Mouse (Mus musculus) myocyte (in vitro differentiated cells): ENCODE measurements around the gene Meis2. TPM values are rescaled to one million over a fixed set of nuclear protein-coding genes. Genes with fewer than 3 reads are reported as not detected.

Source experiments
- H3K27me3 ChIP-seq: one replicate; pipeline ENCODE4 v1.6.1; 2011; ENCODE audit not compliant: control insufficient read depth, insufficient read depth, insufficient read length
- H3K36me3 ChIP-seq: one replicate; pipeline ENCODE4 v1.6.1; 2011; ENCODE audit not compliant: control insufficient read depth, insufficient read depth
- H3K4me2 ChIP-seq: one replicate; pipeline ENCODE4 v1.6.1; 2011; ENCODE audit warnings: low read depth, control low read depth
- H3K4me3 ChIP-seq: one replicate; pipeline ENCODE4 v1.5.1; 2011; ENCODE audit warnings: mild to moderate bottlenecking, control low read depth, moderate library complexity
- H3K79me2 ChIP-seq: one replicate; pipeline ENCODE4 v1.6.1; 2011; ENCODE audit not compliant: control insufficient read depth, insufficient read depth
- H3ac ChIP-seq: one replicate; pipeline ENCODE4 v1.6.1; 2011; ENCODE audit not compliant: control insufficient read depth, insufficient read length
- CEBPB ChIP-seq: IDR thresholded peaks from 2 replicates; pipeline ENCODE4 v1.6.1; 2011; ENCODE audit warnings: mild to moderate bottlenecking, moderate library complexity; ENCODE audit not compliant: poor library complexity, insufficient read depth, severe bottlenecking
- E2F4 ChIP-seq: IDR thresholded peaks from one replicate; pipeline ENCODE4 v1.6.1; 2011; ENCODE audit warnings: mild to moderate bottlenecking, control low read depth, moderate library complexity; ENCODE audit not compliant: insufficient read depth
- MAX ChIP-seq: IDR thresholded peaks from one replicate; pipeline ENCODE4 v1.6.1; 2011; ENCODE audit warnings: low read depth, mild to moderate bottlenecking, control low read depth
- MYOD1 ChIP-seq, 3 experiments: IDR thresholded peaks; one replicate each; pipeline ENCODE4 v1.6.1; 2011; ENCODE audit warnings: control low read depth in 2 of 3, low read depth in 2 of 3, mild to moderate bottlenecking in 2 of 3, moderate library complexity in 1 of 3; ENCODE audit not compliant: insufficient read length in 2 of 3, control insufficient read depth in 1 of 3
- MYOG ChIP-seq, 3 experiments: IDR thresholded peaks; one replicate each; pipeline ENCODE4 v1.6.1; 2011; ENCODE audit warnings: control low read depth in 2 of 3, low read depth in 2 of 3, mild to moderate bottlenecking in 2 of 3; ENCODE audit not compliant: insufficient read length in 2 of 3, control insufficient read depth in 1 of 3, insufficient read depth in 1 of 3
- POLR2A ChIP-seq: IDR thresholded peaks from one replicate; pipeline ENCODE4 v1.6.1; 2011; ENCODE audit warnings: low read depth, mild to moderate bottlenecking, control low read depth, moderate library complexity; ENCODE audit not compliant: insufficient read length
- POLR2AphosphoS2 ChIP-seq: IDR thresholded peaks from one replicate; pipeline ENCODE4 v1.6.1; 2011; ENCODE audit warnings: low read depth, control low read depth; ENCODE audit not compliant: insufficient read length
- REST ChIP-seq: IDR thresholded peaks from one replicate; pipeline ENCODE4 v1.6.1; 2011; ENCODE audit warnings: mild to moderate bottlenecking, control low read depth, moderate library complexity; ENCODE audit not compliant: insufficient read depth, insufficient read length
- SRF ChIP-seq: IDR thresholded peaks from one replicate; pipeline ENCODE4 v1.6.1; 2011; ENCODE audit warnings: low read depth; ENCODE audit not compliant: control insufficient read depth, insufficient read length
- TCF12 ChIP-seq: IDR thresholded peaks from one replicate; pipeline ENCODE4 v1.6.1; 2011; ENCODE audit warnings: mild to moderate bottlenecking, control low read depth; ENCODE audit not compliant: poor library complexity, insufficient read depth, severe bottlenecking
- TCF3 ChIP-seq: IDR thresholded peaks from one replicate; pipeline ENCODE4 v1.6.1; 2011; ENCODE audit warnings: low read depth, control low read depth; ENCODE audit not compliant: insufficient read length
- USF1 ChIP-seq: IDR thresholded peaks from one replicate; pipeline ENCODE4 v1.6.1; 2011; ENCODE audit warnings: low read depth, mild to moderate bottlenecking, control low read depth, moderate library complexity
- polyA plus RNA-seq: library from polyadenylated mRNA; unstranded; fragments of >200 nt; fragmentation: generic; extraction: Trizol; gene quantifications from one replicate; pipeline ENCODE4 v1.2.1, GENCODE M21; 2012; ENCODE audit warnings: missing spikeins

Gene Meis2
- polyA plus RNA-seq, 1 experiment = 9.3 TPM

GRCm38 (mm10) chr2:115962728-115963127 lies 102.9 kb downstream of the Meis2 start:
- H3K36me3 ChIP-seq = peaks cover 15% of the 10 kb centered on the region
- no peak overlapping the region for H3ac ChIP-seq
- no peaks in the 10 kb centered on the region for H3K79me2 ChIP-seq
- H3K4me3 ChIP-seq = no peak overlapping the region
- no peak overlapping the region for H3K4me2 ChIP-seq
- no peaks in the 10 kb centered on the region for H3K27me3 ChIP-seq
- TF ChIP-seq MYOD1 (IDR thresholded peaks at IDR 0.05; ENCODE audit: control insufficient read depth in 1 of 3, insufficient read length in 2 of 3, low read depth in 2 of 3) (no peak), MYOG (IDR thresholded peaks at IDR 0.05; ENCODE audit: control insufficient read depth in 1 of 3, insufficient read depth in 1 of 3, insufficient read length in 2 of 3, low read depth in 2 of 3) (no peak), TCF3 (no peak), MAX (no peak), SRF (no peak), POLR2AphosphoS2 (no peak), REST (no peak), E2F4 (no peak), TCF12 (no peak)

DNA sequence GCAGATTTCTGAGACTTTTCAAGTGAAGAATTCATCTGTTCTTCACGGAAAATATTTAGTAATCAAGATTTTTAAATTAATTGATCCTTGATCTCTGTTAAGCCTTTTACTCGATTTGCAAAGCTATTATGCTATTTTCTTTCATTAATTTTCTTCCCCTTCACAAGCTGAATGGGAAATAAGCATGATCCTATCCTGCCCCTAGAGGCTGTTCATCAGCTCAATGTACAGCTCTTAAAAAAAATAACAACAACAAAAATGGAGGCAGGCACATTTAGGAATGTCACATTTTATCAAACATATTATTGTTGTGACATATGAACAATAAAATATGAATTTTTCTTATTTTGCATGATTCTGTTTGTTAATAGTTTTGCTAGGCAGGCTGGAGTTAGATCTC lies 103.5 kb downstream of the Meis2 start:
- Histone ChIP-seq H3K79me2 (no peaks in the 10 kb centered on the region), H3ac (no peak overlapping the region), H3K27me3 (no peaks in the 10 kb centered on the region), H3K36me3 (peaks cover 15% of the 10 kb centered on the region), H3K4me2 (no peak overlapping the region), H3K4me3 (no peak overlapping the region)
- TF ChIP-seq USF1 = no peak
- TF ChIP-seq POLR2A = no peak
- TF ChIP-seq REST = no peak

GRCm38 (mm10) chr2:115960615-115961014 lies 105.0 kb downstream of the Meis2 start:
- H3K36me3 ChIP-seq = peaks cover 15% of the 10 kb centered on the region
- TF ChIP-seq USF1 (no peak), POLR2A (no peak), REST (no peak), TCF3 (no peak), SRF (no peak), CEBPB (no peak), E2F4 (no peak), MYOG (IDR thresholded peaks at IDR 0.05; ENCODE audit: control insufficient read depth in 1 of 3, insufficient read depth in 1 of 3, insufficient read length in 2 of 3, low read depth in 2 of 3) (no peak), POLR2AphosphoS2 (no peak), MYOD1 (IDR thresholded peaks at IDR 0.05; ENCODE audit: control insufficient read depth in 1 of 3, insufficient read length in 2 of 3, low read depth in 2 of 3) (no peak), TCF12 (no peak), MAX (no peak)

DNA sequence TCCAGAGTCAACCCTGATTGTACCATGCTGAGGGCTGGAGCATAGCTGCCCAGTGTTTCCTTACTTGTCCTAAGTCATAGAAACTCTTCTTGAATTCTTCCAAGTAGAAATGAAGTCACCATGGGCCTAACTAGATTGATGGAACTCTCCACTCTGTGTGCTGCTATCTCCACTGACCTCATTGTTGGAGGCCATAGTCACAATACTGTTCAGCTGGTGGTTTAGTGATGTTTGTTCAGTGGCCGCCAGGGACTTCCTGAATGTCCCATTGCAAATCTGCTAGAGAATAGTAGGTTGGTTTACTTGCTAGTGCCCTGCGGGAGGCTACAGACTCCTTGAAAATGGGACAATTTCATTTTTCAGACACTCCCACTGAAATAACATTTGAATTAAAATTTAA lies 108.9 kb downstream of the Meis2 start:
- peaks cover 9% of the 10 kb centered on the region for H3K36me3 ChIP-seq
- no peak overlapping the region for H3K4me2 ChIP-seq
- H3K79me2 ChIP-seq = no peaks in the 10 kb centered on the region
- no peak overlapping the region for H3K4me3 ChIP-seq
- no peak for TF ChIP-seq MYOD1 (IDR thresholded peaks at IDR 0.05; ENCODE audit: control insufficient read depth in 1 of 3, insufficient read length in 2 of 3, low read depth in 2 of 3)
- no peak for TF ChIP-seq REST
- no peaks in the 10 kb centered on the region for H3K27me3 ChIP-seq
- H3ac ChIP-seq = no peak overlapping the region

More at GRCm38 (mm10) chr2:115960615-115961014, 105.0 kb downstream of the Meis2 start:
- no peaks in the 10 kb centered on the region for H3K79me2 ChIP-seq
- H3ac ChIP-seq = no peak overlapping the region
- H3K27me3 ChIP-seq = no peaks in the 10 kb centered on the region
- H3K4me3 ChIP-seq = no peak overlapping the region
- no peak overlapping the region for H3K4me2 ChIP-seq

GRCm38 (mm10) chr2:115950645-115951044 lies 115.0 kb downstream of the Meis2 start:
- H3K27me3 ChIP-seq = no peaks in the 10 kb centered on the region
- no peaks in the 10 kb centered on the region for H3K79me2 ChIP-seq
- H3ac ChIP-seq = no peak overlapping the region
- H3K4me3 ChIP-seq = no peak overlapping the region
- TF ChIP-seq MAX (no peak), E2F4 (no peak), POLR2A (no peak), TCF12 (no peak), POLR2AphosphoS2 (no peak), CEBPB (no peak), TCF3 (no peak), SRF (no peak), MYOG (IDR thresholded peaks at IDR 0.05; ENCODE audit: control insufficient read depth in 1 of 3, insufficient read depth in 1 of 3, insufficient read length in 2 of 3, low read depth in 2 of 3) (no peak), REST (no peak), MYOD1 (IDR thresholded peaks at IDR 0.05; ENCODE audit: control insufficient read depth in 1 of 3, insufficient read length in 2 of 3, low read depth in 2 of 3) (no peak), USF1 (no peak)
- H3K36me3 ChIP-seq = peaks cover 4% of the 10 kb centered on the region
- no peak overlapping the region for H3K4me2 ChIP-seq
